Mouse (Mus musculus) hindbrain, embryonic 11.5 days (tissue): Measurements from ENCODE around the gene Swt1. TPM values are rescaled to one million over a fixed set of nuclear protein-coding genes. Genes with fewer than 3 reads are reported as not detected.
A peak's percentile ranks its signal among the peaks of the same experiment; 100 is the strongest.
"Not testable (repeated sequence)": the region's sequence is repeated elsewhere in the genome, so short reads cannot be mapped to it uniquely, and the experiment has no call there.

Experiments used
- ATAC-seq: fragments of 200-750 bp; cut with Nextera tagmentation; 2 replicates; pipeline ENCODE4 v1.8.0; 2017; ENCODE audit warnings: mild to moderate bottlenecking, moderate TSS enrichment, moderate library complexity; ENCODE audit not compliant: low FRiP score
- DNase-seq: peaks from one replicate; pipeline ENCODE4 v3.0.0-alpha.2; 2015; ENCODE audit warnings: low spot score
- H3K27ac ChIP-seq: fragments of 300-500 bp; sonication (generic); 2 replicates; pipeline ENCODE4 v1.5.1; 2014; ENCODE audit warnings: mild to moderate bottlenecking, low read depth, low read length
- H3K27me3 ChIP-seq: fragments of 300-500 bp; sonication (generic); 2 replicates; pipeline ENCODE4 v1.6.1; 2014; ENCODE audit warnings: mild to moderate bottlenecking, low read length, moderate library complexity, mixed read lengths; ENCODE audit not compliant: control insufficient read depth, insufficient read depth
- H3K36me3 ChIP-seq: fragments of 300-500 bp; sonication (generic); 2 replicates; pipeline ENCODE4 v1.6.1; 2014; ENCODE audit warnings: mild to moderate bottlenecking, low read length, moderate library complexity, mixed read lengths; ENCODE audit not compliant: control insufficient read depth, insufficient read depth
- H3K4me1 ChIP-seq: fragments of 300-500 bp; sonication (generic); replicated peaks from 2 replicates; pipeline ENCODE4 v1.6.1; 2014; ENCODE audit warnings: low read length, mixed read lengths; ENCODE audit not compliant: control insufficient read depth, insufficient read depth
- H3K4me2 ChIP-seq: fragments of 300-500 bp; sonication (generic); replicated peaks from 2 replicates; pipeline ENCODE4 v1.6.1; 2014; ENCODE audit warnings: mild to moderate bottlenecking, low read depth, low read length
- H3K4me3 ChIP-seq: fragments of 300-500 bp; sonication (generic); 2 replicates; pipeline ENCODE4 v1.5.1; 2014; ENCODE audit warnings: low read depth, low read length
- H3K9ac ChIP-seq: fragments of 300-500 bp; sonication (generic); 2 replicates; pipeline ENCODE4 v1.6.1; 2014; ENCODE audit warnings: low read depth, low read length
- H3K9me3 ChIP-seq: fragments of 300-500 bp; sonication (generic); 2 replicates; pipeline ENCODE4 v1.6.1; 2016; ENCODE audit warnings: low read length; ENCODE audit not compliant: control insufficient read depth
- WGBS: fragments of 180-500 bp; shearing (Covaris S2); extraction: QIAGEN DNeasy Blood & Tissue Kit; methylation state at CpG from one replicate; pipeline ENCODE4 v1.1.7; 2014; 5-methylcytosine and 5-hydroxymethylcytosine counted together
- polyA plus RNA-seq: library from polyadenylated mRNA; unstranded; fragments of >200 nt; fragmentation: Nextera tagmentation; extraction: Ambion mirVana; gene quantifications from 2 replicates; pipeline ENCODE4 v1.2.1, GENCODE M21; 2014

The Swt1 gene
- polyA plus RNA-seq, result 23.7 and 27.6 TPM in 2 replicates

GRCm38 (mm10) chr1:151428263-151429221, at the start of gene Swt1, which contains the start of gene Trmt1l:
Swt1 (minus strand) TSS chr1:151428455.
Trmt1l (plus strand) TSS chr1:151428542.
- H3K4me1 ChIP-seq, result peaks cover 4% of the 10 kb centered on the region; the same call in 1 of the 2 replicates
- peak within 1 kb of the TSS; percentile 97 for H3K27ac ChIP-seq
- H3K9ac ChIP-seq, result peak within 1 kb of the TSS; percentile 86
- no peaks in the 10 kb centered on the region for H3K27me3 ChIP-seq
- WGBS, result under 1% methylated on average over 74 of the region's 74 CpGs
- H3K36me3 ChIP-seq, result no peaks in the 10 kb centered on the region
- peak within 1 kb of the TSS; percentile 51 for H3K4me2 ChIP-seq
- no peaks in the 10 kb centered on the region for H3K9me3 ChIP-seq
- ATAC-seq (peak; percentile 99), DNase-seq (peak; percentile 99)
- peak within 1 kb of the TSS; percentile 92 for H3K4me3 ChIP-seq

- H3K9ac ChIP-seq, DNase-seq, H3K27me3 ChIP-seq, H3K4me3 ChIP-seq, H3K27ac ChIP-seq, H3K9me3 ChIP-seq, H3K4me2 ChIP-seq, ATAC-seq, H3K4me1 ChIP-seq: not testable (repeated sequence)
- 0 out of 2 replicates have a peak, but pooled peaks cover 10% of the 10 kb centered on the region for H3K36me3 ChIP-seq
- WGBS, result 93% methylated on average over 8 of the region's 8 CpGs
Measured at GRCm38 (mm10) chr1:151472386-151472785, 44.1 kb upstream of the Swt1 start.

GRCm38 (mm10) chr1:151471429-151471828, 43.2 kb upstream of the Swt1 start:
- Histone ChIP-seq H3K4me2 (no peak overlapping the region), H3K4me1 (no peaks in the 10 kb centered on the region), H3K9ac (no peak overlapping the region), H3K27ac (no peak overlapping the region), H3K4me3 (no peak overlapping the region), H3K9me3 (no peaks in the 10 kb centered on the region), H3K36me3 (0 out of 2 replicates have a peak, but pooled peaks cover 8% of the 10 kb centered on the region), H3K27me3 (no peaks in the 10 kb centered on the region)
- peak; percentile 33; the same call in 1 of the 2 replicates for ATAC-seq
- DNase-seq, result no peak
- WGBS, result 48% methylated on average over 7 of the region's 7 CpGs

- Histone ChIP-seq H3K4me1 (no peaks in the 10 kb centered on the region), H3K9ac (no peak overlapping the region), H3K9me3 (no peaks in the 10 kb centered on the region), H3K36me3 (no peaks in the 10 kb centered on the region), H3K4me3 (no peak overlapping the region), H3K27ac (no peak overlapping the region), H3K4me2 (no peak overlapping the region), H3K27me3 (no peaks in the 10 kb centered on the region)
- WGBS, result 90% methylated on average over 4 of the region's 4 CpGs
- no peak for ATAC-seq
- no peak for DNase-seq
Measured at GRCm38 (mm10) chr1:151466571-151466970, 38.3 kb upstream of the Swt1 start.

GRCm38 (mm10) chr1:151464914-151465313, 36.7 kb upstream of the Swt1 start:
- 61% methylated on average over 4 of the region's 4 CpGs for WGBS
- no peak for ATAC-seq
- H3K27ac ChIP-seq, result no peak overlapping the region
- H3K9ac ChIP-seq, result no peak overlapping the region
- H3K4me2 ChIP-seq, result no peak overlapping the region
- H3K9me3 ChIP-seq, result no peaks in the 10 kb centered on the region
- no peak overlapping the region for H3K4me3 ChIP-seq
- no peaks in the 10 kb centered on the region for H3K27me3 ChIP-seq
- no peaks in the 10 kb centered on the region for H3K4me1 ChIP-seq
- DNase-seq, result no peak
- no peaks in the 10 kb centered on the region for H3K36me3 ChIP-seq

- no peaks in the 10 kb centered on the region for H3K27me3 ChIP-seq
- no peak overlapping the region for H3K4me3 ChIP-seq
- ATAC-seq (no peak), DNase-seq (no peak)
- no peak overlapping the region for H3K4me2 ChIP-seq
- H3K36me3 ChIP-seq, result no peaks in the 10 kb centered on the region
- H3K9ac ChIP-seq, result no peak overlapping the region
- 80% methylated on average over 9 of the region's 9 CpGs for WGBS
- no peaks in the 10 kb centered on the region for H3K4me1 ChIP-seq
- H3K27ac ChIP-seq, result no peak overlapping the region
- no peaks in the 10 kb centered on the region for H3K9me3 ChIP-seq
Measured at GRCm38 (mm10) chr1:151461265-151461664, 33.0 kb upstream of the Swt1 start.

- 92% methylated on average over 5 of the region's 5 CpGs for WGBS
- H3K36me3 ChIP-seq, result peaks cover 2% of the 10 kb centered on the region; the same call in 1 of the 2 replicates
Measured at GRCm38 (mm10) chr1:151457087-151457486, 28.8 kb upstream of the Swt1 start.

GRCm38 (mm10) chr1:151451946-151452345, 23.7 kb upstream of the Swt1 start:
- Histone ChIP-seq H3K4me1 (no peaks in the 10 kb centered on the region), H3K27ac (no peak overlapping the region), H3K27me3 (no peaks in the 10 kb centered on the region), H3K4me3 (no peak overlapping the region), H3K9ac (no peak overlapping the region), H3K9me3 (no peaks in the 10 kb centered on the region), H3K36me3 (peaks cover 4% of the 10 kb centered on the region; the same call in 1 of the 2 replicates), H3K4me2 (no peak overlapping the region)
- ATAC-seq (no peak), DNase-seq (no peak)
- 96% methylated on average over 11 of the region's 11 CpGs for WGBS

More at GRCm38 (mm10) chr1:151457087-151457486, 28.8 kb upstream of the Swt1 start:
- H3K4me1 ChIP-seq, result no peaks in the 10 kb centered on the region
- H3K9me3 ChIP-seq, result no peaks in the 10 kb centered on the region
- no peak overlapping the region for H3K4me3 ChIP-seq
- H3K27ac ChIP-seq, result no peak overlapping the region
- no peak overlapping the region for H3K9ac ChIP-seq
- DNase-seq (no peak), ATAC-seq (no peak)
- no peak overlapping the region for H3K4me2 ChIP-seq
- H3K27me3 ChIP-seq, result no peaks in the 10 kb centered on the region
